Mouse (Mus musculus): Measurements from ENCODE around the gene Gm42906. TPM values are rescaled to one million over a fixed set of nuclear protein-coding genes. Genes with fewer than 3 reads are reported as not detected.

The Gm42906 gene
- total and polyA plus RNA-seq, 3 experiments = not detected

GRCm38 (mm10) chr5:151232576-151233299 is 195.2 kb downstream of the Gm42906 start:
- no peak for DNase-seq

GRCm38 (mm10) chr5:151231861-151232260 is 196.1 kb downstream of the Gm42906 start:
- DNase-seq = no peak

- no peak for DNase-seq
Observed at GRCm38 (mm10) chr5:151231411-151231810, 196.6 kb downstream of the Gm42906 start.

DNA sequence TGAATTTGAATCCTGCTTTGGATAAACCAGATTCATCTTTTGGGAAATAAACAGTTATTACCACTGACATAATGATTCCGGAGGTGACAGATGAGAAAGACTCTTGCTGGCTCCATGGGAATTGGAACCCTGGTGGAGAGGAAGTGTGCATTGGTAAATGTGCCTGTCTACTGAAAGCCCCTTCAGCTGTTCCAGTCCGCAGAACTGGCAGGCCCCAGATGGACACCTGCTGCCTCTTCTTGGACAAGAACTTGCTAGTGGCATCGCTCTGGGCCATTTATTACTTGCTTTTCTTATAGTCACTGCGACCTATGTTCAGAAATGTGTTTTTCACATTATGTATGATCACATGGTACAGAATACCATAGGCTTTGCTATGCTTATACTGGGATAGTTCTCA is 197.5 kb downstream of the Gm42906 start:
- DNase-seq = no peak

DNA sequence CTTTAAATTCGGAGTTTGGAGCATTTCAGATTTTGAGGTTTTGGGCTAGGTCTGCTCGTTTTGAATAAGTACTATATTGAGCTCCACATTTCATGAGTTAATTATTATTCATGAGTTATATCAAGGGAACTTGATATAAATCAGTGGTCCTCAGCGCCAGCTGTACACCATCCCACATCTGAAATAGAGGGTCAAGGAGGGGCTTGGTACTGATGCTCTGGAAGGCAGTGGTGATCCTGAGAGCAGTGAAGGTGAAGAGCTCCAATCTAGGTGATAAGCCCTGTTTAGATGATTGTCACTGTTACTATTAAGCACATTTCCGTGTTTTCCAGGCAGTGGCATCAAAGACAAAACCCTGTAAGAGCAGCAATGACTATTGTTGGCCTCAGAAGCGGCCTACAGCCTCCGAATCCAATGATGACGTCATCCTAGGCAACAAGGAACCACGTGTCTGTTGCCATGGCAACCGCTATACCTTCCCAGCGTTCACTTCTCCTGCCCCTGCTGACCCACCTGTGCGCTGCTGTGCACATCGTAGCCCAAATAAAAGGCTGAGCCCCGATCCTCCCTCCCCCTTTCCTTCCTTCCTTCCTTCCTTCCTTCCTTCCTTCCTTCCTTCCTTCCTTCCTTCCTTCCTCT is 199.5 kb downstream of the Gm42906 start:
- no peak for DNase-seq

DNA sequence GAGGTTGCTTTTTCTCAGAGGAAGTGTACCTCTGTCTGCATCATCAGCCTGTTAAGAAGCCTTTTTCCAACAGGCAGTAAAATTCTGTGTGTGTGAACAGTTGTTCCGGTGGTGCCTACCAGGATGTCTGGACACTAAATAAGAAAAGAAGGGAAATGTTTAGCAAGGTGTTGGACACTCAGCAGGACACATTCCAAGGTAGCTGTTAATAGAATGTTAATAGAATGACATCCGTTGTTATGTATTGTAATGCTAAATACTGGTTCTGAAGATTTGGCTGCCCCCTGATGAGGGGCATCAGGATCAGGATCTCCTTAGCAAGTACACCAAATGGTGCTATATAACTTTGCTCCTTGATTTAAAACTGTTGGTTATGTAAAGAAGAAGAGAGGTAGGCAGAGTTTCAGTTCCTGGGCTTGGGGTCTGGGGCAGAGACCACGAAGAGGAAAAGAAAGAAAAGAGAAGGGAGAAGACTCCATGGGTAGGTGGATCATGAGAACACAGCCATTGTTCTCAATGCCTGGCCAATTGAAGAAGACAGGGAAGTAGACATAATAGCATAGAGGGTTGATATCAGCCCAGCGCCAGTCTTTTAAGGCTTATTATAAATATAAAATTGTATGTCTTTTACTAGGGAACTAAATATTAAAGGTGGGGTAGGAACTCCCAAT is 204.1 kb downstream of the Gm42906 start:
- DNase-seq = no peak

GRCm38 (mm10) chr5:151222791-151223190 is 205.2 kb downstream of the Gm42906 start:
- DNase-seq = no peak

GRCm38 (mm10) chr5:151218689-151219115 is 209.3 kb downstream of the Gm42906 start:
- no peak for DNase-seq

- no peak for DNase-seq
Observed at GRCm38 (mm10) chr5:151213097-151213496, 214.9 kb downstream of the Gm42906 start.

- DNase-seq = no peak
Observed at GRCm38 (mm10) chr5:151210869-151211268, 217.1 kb downstream of the Gm42906 start.

- no peak for DNase-seq
Observed at GRCm38 (mm10) chr5:151210060-151210459, 217.9 kb downstream of the Gm42906 start.

GRCm38 (mm10) chr5:151205017-151205416 is 222.9 kb downstream of the Gm42906 start:
- no peak for DNase-seq

DNA sequence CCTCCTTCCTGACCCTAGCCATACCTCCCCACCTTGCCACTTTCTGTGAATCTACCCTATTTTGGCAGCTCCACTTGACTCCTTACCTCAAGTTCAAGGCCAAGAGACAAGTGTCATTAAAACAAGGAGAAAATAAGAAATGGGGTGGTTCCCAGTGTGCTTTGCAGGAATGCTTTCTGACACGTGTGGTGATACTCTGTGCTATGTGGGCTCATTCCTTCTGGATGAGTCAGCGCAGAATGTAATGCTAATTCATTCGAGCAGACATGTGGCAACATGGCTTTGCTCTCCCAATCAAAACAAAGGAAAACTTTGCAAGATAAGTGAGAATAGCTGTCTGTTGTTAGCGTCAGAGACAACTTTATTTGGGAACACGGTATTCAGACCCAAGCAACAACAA is 225.0 kb downstream of the Gm42906 start:
- peak; percentile 31 for DNase-seq

- DNase-seq = no peak
Observed at GRCm38 (mm10) chr5:151201220-151201619, 226.7 kb downstream of the Gm42906 start.

GRCm38 (mm10) chr5:151199235-151199634 is 228.7 kb downstream of the Gm42906 start:
- no peak for DNase-seq

- DNase-seq = peak; percentile 71
Observed at GRCm38 (mm10) chr5:151196603-151197272, 231.2 kb downstream of the Gm42906 start.

DNA sequence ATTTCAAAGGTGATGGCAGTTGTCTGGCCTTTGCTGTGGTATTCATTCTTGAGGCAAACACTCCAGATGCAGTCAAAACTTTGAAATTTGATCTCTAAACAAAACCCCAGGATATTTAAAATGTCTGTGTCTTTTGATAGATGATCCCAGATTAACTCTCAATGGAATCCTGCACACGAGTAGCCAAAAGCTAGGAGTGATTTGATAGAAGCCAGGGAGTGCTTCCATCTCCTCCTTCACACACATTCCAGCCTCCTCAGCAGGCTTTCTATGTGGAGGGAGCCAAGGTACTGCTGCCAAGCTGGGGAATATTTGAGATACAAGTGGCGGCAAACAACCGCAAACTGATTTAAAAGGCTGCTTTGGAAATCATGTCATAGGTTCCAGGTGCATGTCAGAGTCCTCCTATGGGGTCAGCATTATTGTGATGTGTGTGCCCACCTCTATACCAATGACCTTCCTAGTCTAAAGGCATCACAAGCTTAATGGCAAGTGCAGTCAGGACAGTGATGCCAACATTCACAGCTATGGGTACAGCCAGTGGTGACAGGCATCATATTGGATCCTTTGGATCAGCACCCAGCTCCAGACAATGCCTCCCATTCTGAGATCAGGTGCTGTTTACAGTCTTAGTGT is 234.0 kb downstream of the Gm42906 start:
- DNase-seq = no peak

DNA sequence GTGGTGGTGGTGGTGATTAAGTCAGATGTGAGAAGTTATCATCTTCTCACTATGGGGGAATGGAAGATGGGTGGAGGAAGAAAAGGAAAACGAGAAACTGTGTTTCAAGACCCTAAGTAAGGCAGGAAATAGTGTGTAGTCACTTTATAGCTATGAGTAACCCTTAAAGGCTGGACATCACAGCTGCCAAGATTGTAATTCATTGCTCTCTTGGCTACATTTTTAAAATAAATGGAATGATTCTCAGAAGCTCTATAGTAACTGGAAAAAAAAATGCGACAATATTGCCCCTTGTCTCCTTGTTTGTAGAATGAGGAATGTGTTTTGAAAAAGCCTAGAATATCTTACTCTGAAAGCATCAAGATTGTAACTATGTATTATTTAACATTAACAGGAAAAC is 235.7 kb downstream of the Gm42906 start:
- DNase-seq = no peak

- no peak for DNase-seq
Observed at GRCm38 (mm10) chr5:151190764-151191163, 237.2 kb downstream of the Gm42906 start.

DNA sequence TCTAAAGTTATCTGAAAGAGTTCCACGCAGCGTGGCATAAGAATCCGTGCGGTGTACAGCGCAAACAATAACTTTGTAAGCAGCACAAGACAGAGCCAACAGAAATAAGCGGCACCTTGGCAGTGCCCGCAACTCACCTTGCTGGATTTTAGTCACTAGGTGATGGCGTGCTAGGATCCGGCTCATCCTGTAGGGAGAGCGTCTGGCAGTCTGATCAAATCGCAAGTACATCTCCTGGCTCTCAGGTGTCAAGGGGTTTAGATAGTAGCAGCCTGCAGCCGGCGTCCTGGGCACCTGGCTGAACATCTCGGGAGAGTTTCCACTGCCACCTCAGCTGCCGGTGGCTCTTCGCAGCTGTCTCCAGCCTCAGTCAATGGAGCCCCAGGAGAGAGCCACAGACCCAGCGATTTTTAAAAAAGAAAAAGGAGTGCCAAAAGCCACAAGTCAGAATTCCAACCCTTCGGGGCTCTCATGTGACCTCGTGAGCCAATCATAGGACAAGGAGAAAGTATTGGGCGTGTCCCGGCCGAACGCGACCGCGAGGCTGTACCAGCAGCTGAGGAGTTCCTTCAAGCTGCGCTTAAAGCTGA is 238.1 kb downstream of the Gm42906 start:
- peak; percentile 83 for DNase-seq

DNA sequence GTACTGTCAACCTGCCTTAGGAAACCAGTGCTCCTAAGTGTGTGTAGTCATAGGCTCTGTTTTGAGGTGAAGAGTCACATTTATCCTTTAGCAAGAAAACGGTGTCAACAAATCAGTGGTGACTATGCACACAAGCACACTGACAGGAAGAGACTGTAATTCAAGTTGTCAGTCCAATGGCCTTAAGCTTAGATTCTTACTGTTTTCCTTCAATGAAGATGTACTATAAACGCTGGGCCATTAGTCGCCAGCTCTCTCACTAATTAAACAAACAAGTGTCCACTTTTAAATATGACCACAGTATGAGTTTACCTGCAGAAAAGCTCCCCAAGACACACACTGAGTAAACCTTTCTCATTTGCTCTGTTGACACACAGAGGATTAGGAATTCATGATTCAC is 238.6 kb downstream of the Gm42906 start:
- peak; percentile 25 for DNase-seq

- no peak for DNase-seq
Observed at GRCm38 (mm10) chr5:151188659-151189058, 239.3 kb downstream of the Gm42906 start.
